ENCODE assay signal across 10 mouse cellular contexts in the genomic region with DNA sequence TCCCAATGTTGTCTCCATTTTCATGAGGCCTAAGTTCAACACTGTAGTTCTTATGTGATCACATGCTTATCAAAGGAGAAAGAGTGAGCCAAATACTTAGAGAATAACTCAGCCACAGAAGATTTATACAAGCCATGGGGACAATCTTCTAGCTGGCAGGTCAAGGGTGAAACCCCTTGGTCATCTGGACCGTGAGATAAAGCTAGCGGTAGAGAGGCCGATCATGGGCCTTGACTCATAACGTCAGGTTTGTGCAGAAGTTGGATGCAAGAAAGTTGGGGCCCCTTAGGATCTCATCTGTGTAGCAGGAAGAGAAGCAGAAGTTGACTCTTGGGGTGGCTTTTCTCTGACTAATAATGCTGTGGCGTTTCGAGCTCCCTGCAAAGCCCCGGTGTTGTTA.
"Had no signal": no experiment of that assay in that cellular context is flagged by ENCODE, and none has a peak within 500 bp of the region (broad histone marks: within the 10 kb centered on the region; RNA-seq: fewer than 3 reads in every experiment).

No protein-coding gene starts in this region.

- ATAC-seq: midbrain, embryonic 16.5 days had no signal

- H3K9me3 ChIP-seq: limb, embryonic 15.5 days; midbrain, embryonic 12.5 days had no signal

- H3K36me3 ChIP-seq: limb, embryonic 15.5 days; midbrain, embryonic 12.5 days had no signal

- H3K4me2 ChIP-seq: limb, embryonic 15.5 days; midbrain, embryonic 12.5 days had no signal

- DNase-seq: kidney, adult 8-10 months; kidney, postnatal 25 days; layer of hippocampus, adult 9-11 months; layer of hippocampus, postnatal 36 days; lung, adult 18-20 months; thymus, postnatal 4 days had no signal

- H3K27me3 ChIP-seq: limb, embryonic 15.5 days; midbrain, embryonic 12.5 days had no signal

- H3K27ac ChIP-seq: limb, embryonic 15.5 days; midbrain, embryonic 12.5 days; stomach, postnatal 0 days had no signal

- H3K9ac ChIP-seq: limb, embryonic 15.5 days; midbrain, embryonic 12.5 days had no signal

- H3K4me1 ChIP-seq: limb, embryonic 15.5 days; midbrain, embryonic 12.5 days had no signal

- H3K4me3 ChIP-seq: limb, embryonic 15.5 days; midbrain, embryonic 12.5 days had no signal
